ENCODE assay signal across 8 mouse cellular contexts in genomic region chr1:156613855-156614530, GRCm38 (mm10). TPM values are rescaled to one million over a fixed set of nuclear protein-coding genes. Genes with fewer than 3 reads are reported as not detected.
DNase-seq lines count a peak whose midpoint lies in the region; ATAC-seq and TF ChIP-seq lines count a peak whose summit lies in the region.

No protein-coding gene starts in this region.

- no peak overlapping the region for H3K4me3 ChIP-seq in heart, embryonic 13.5 days
- no peak overlapping the region for H3K4me3 ChIP-seq in kidney, postnatal 0 days (replicated peaks; ENCODE audit: low read depth, low read length)
- no peak overlapping the region for H3K4me3 ChIP-seq in macrophage (ENCODE audit: inconsistent target)

- no peaks in the 10 kb centered on the region for H3K9me3 ChIP-seq in heart, embryonic 13.5 days
- no peaks in the 10 kb centered on the region for H3K9me3 ChIP-seq in kidney, postnatal 0 days (replicated peaks; ENCODE audit: low read length)

- WGBS in heart, embryonic 13.5 days = 34% methylated on average over 9 of the region's 9 CpGs
- 16% methylated on average over 9 of the region's 9 CpGs for WGBS in kidney, postnatal 0 days
- WGBS in macrophage (ENCODE audit: missing documents) = 49% methylated on average over 9 of the region's 9 CpGs

- DNase-seq in layer of hippocampus, adult 8-10 months (ENCODE audit: low spot score in 2 of 2) = peak; percentile 39 to 53
- DNase-seq in layer of hippocampus, adult 9-10 months (ENCODE audit: low spot score) = no peak
- peak; percentile 44 to 62 for DNase-seq in cerebellum, postnatal 36 days
- peak; percentile 90 for DNase-seq in kidney, postnatal 0 days (ENCODE audit: low spot score)
- DNase-seq in ovary, adult 18-20 months (ENCODE audit: low spot score) = no peak

- H3K4me1 ChIP-seq in heart, embryonic 13.5 days = peaks cover 49% of the 10 kb centered on the region
- H3K4me1 ChIP-seq in kidney, postnatal 0 days (replicated peaks; ENCODE audit: insufficient read depth, low read length) = peaks cover 12% of the 10 kb centered on the region

- H3K27ac ChIP-seq in heart, embryonic 13.5 days (replicated peaks) = peak overlapping the region; percentile 79
- H3K27ac ChIP-seq in kidney, postnatal 0 days = peak overlapping the region; percentile 81
- peak overlapping the region; percentile 36 for H3K27ac ChIP-seq in macrophage

- peak overlapping the region; percentile 35 for H3K4me2 ChIP-seq in heart, embryonic 13.5 days
- peak overlapping the region; percentile 38 for H3K4me2 ChIP-seq in kidney, postnatal 0 days (ENCODE audit: low read length)

- TF ChIP-seq CTCF in kidney, postnatal 0 days (IDR thresholded peaks at IDR 0.05; ENCODE audit: low read depth) = no peak

- peak overlapping the region; percentile 52; the same call in 1 of the 2 replicates for H3K9ac ChIP-seq in heart, embryonic 13.5 days
- H3K9ac ChIP-seq in kidney, postnatal 0 days (ENCODE audit: low read depth, low read length) = no peak overlapping the region

- H3K27me3 ChIP-seq in heart, embryonic 13.5 days (replicated peaks) = no peaks in the 10 kb centered on the region
- no peaks in the 10 kb centered on the region for H3K27me3 ChIP-seq in kidney, postnatal 0 days (ENCODE audit: insufficient read depth, low read length)

- H3K79me2 ChIP-seq in macrophage (ENCODE audit: inconsistent target) = peaks cover 88% of the 10 kb centered on the region

- ATAC-seq in heart, embryonic 13.5 days (ENCODE audit: extremely low read depth, insufficient number of reproducible peaks, low FRiP score, low TSS enrichment) = no peak
- ATAC-seq in kidney, postnatal 0 days (replicated peaks; ENCODE audit: low FRiP score, low read depth) = peak; percentile 46; the same call in 1 of the 2 replicates
- no peak for ATAC-seq in erythroid progenitor cell, adult 5-6 weeks (replicated peaks; ENCODE audit: low FRiP score, poor library complexity, severe bottlenecking)

- H3K36me3 ChIP-seq in heart, embryonic 13.5 days = no peaks in the 10 kb centered on the region; the same call in 1 of the 2 replicates
- H3K36me3 ChIP-seq in kidney, postnatal 0 days (ENCODE audit: insufficient read depth, low read length) = no peaks in the 10 kb centered on the region
- H3K36me3 ChIP-seq in macrophage (ENCODE audit: inconsistent target) = no peaks in the 10 kb centered on the region

RNA-seq across cellular contexts. Expression of gene Abl2, which starts 55.4 kb away (rescaled TPM):
- total RNA-seq in layer of hippocampus, adult 8-10 months (2022) = 10 to 100 TPM; 76.6 to 82.4 (median 79.9) TPM
- 2.4 and 2.9 TPM in 2 replicates for polyA plus RNA-seq in heart, embryonic 13.5 days (2015; fragmentation: Nextera tagmentation; extraction: Ambion mirVana)
- 2.4 and 3.0 TPM in 2 replicates for polyA plus RNA-seq in kidney, postnatal 0 days (2015; fragmentation: Nextera tagmentation; extraction: Ambion mirVana)
- 100 to 1,000 TPM in 5 of 26 experiments, 10 to 100 TPM in 21; 30.1 to 173 (median 71.8) TPM for total RNA-seq in macrophage (2018; cell fraction: chromatin; rRNA removed)
- total RNA-seq in macrophage (2018; cell fraction: cytosol; rRNA removed) = 10 to 100 TPM; 13.9 to 57.3 (median 23.5) TPM
- 100 to 1,000 TPM in 2 of 26 experiments, 10 to 100 TPM in 24; 25.2 to 194 (median 52.4) TPM for total RNA-seq in macrophage (2018; cell fraction: nucleus; rRNA removed)
- polyA plus RNA-seq in macrophage (2018) = 11.1 to 17.5 TPM (median 16.3 TPM) in 3 replicates
- 4.0 and 5.4 TPM in 2 replicates for total RNA-seq in erythroid progenitor cell, adult 5-6 weeks (2015; ENCODE audit: low replicate concordance)
- total RNA-seq in erythroid progenitor cell, adult 5-6 weeks (2017; ENCODE audit: low replicate concordance) = 1.3 and 1.7 TPM in 2 replicates

Comparison
In these comparisons a context has a peak if more than half of its experiments do, and no peak if none do; other contexts are left out.
1. DNase-seq: peak in layer of hippocampus, adult 8-10 months (2 of 2), cerebellum, postnatal 36 days (2 of 2) and kidney, postnatal 0 days (single experiment); none in layer of hippocampus, adult 9-10 months (single experiment) and ovary, adult 18-20 months (single experiment).
2. Peak in every context shown above with its lines, with median percentiles within 50 percentile points of each other: H3K27ac ChIP-seq.